Mouse (Mus musculus): ENCODE data around the gene Olfr1416. TPM values are rescaled to one million over a fixed set of nuclear protein-coding genes. Genes with fewer than 3 reads are reported as not detected.

Gene Olfr1416
- not detected in 2 replicates for polyA plus RNA-seq (2012; rRNA removed)

GRCm38 (mm10) chr1:92485013-92485412 lies at the start of gene Olfr1416:
Gene Olfr1416, minus strand, starts transcription at chr1:92485113.

DNA sequence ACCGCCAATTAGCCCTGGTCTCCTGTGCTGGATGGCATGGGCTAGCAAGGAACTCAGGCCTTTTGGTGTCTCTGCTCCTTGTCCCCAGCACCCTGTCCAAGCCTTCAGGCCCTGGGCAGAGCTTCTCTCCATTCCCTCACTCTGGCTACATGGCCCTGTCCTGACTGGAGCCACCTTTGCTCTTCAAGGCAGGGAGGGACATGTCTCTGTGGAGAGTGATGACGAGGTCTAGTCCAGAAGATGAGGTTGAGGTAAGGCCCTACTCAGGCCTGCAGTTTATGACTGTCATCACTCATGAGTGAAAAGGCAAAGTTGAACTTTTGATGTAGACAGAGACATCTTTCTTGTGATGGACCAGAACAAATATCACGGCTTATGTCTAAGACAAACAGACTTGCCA lies 33.6 kb upstream of the Olfr1416 start, which contains the start of gene Olfr1414:
Gene Olfr1414, minus strand, starts transcription at position 101 of the 400 bp plus-strand sequence.

GRCm38 (mm10) chr1:92496001-92496400 lies 11.1 kb upstream of the Olfr1416 start, which contains the start of gene Olfr1415:
Gene Olfr1415, minus strand, starts transcription at chr1:92496101.

DNA sequence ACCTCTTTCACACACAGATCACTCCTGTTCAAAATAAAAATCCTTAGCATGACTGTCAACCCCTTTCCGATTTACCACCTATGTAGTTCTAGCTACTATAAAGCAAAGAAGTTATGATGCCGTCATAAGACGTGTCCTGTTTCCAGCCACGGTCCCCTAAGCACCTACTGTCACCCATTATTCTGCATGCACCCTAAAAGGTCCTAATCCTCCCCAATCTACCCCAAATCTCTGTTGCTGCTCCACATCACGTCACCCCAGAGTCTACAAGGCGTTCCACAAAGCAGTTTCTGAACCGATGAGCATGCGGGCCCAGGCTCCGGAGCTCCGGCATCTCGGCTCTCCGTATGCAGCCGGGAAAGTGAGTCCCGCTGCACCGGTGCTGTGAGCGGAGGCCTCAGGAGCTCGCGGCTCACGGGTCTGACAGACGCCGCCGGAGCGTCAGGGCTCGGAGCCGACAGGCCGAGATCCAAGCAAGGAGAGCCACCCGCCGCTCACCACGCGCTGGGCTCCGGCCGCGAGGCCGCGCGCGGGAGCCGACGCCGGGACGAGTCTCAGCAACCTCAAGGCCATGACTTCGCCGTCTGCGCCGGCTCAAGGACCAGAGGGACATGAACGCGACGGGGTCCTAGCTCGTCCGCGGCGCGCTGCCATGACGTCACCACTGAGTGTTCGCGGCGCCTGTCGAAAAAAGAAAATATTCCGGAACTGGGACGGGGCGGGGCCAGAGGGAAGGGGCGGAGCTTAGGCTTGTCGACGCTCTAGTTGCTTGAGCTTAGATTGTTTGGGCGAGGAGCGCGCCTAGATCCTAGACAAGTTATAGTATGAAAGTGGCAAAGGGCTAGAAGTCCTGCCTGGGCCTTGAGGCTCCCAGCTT lies 11.5 kb downstream of the Olfr1416 start, which contains the start of gene Ndufa10:
Gene Ndufa10, minus strand, starts transcription at position 696 of the 877 bp plus-strand sequence.

Other genes with a start within 250 kb of the Olfr1416 start
- gene Ndufa10, start 11.3 kb downstream of the Olfr1416 start, polyA plus RNA-seq (2012; rRNA removed), result 108 and 135 TPM in 2 replicates
- not detected in 2 replicates for gene Olfr1415, start 11.0 kb upstream of the Olfr1416 start, polyA plus RNA-seq (2012; rRNA removed)
- not detected in 2 replicates for gene Olfr1414, start 33.5 kb upstream of the Olfr1416 start, polyA plus RNA-seq (2012; rRNA removed)
- gene Olfr1413, start 86.2 kb upstream of the Olfr1416 start, polyA plus RNA-seq (2012; rRNA removed), result not detected in 2 replicates
- not detected in 2 replicates for gene Olfr1412, start 100.7 kb upstream of the Olfr1416 start, polyA plus RNA-seq (2012; rRNA removed)
- gene Olfr1411, start 109.3 kb upstream of the Olfr1416 start, polyA plus RNA-seq (2012; rRNA removed), result not detected in 2 replicates
- not detected in 2 replicates for gene Olfr1410, start 120.7 kb upstream of the Olfr1416 start, polyA plus RNA-seq (2012; rRNA removed)
- not detected in 2 replicates for gene Olfr12, start 132.7 kb upstream of the Olfr1416 start, polyA plus RNA-seq (2012; rRNA removed)
- gene Cops9, start 156.9 kb upstream of the Olfr1416 start, polyA plus RNA-seq (2012; rRNA removed), result 38.1 and 77.4 TPM in 2 replicates
- gene Otos, start 163.7 kb upstream of the Olfr1416 start, polyA plus RNA-seq (2012; rRNA removed), result 0.31 TPM in 1 of 2 replicates, not detected in the other